Mouse (Mus musculus) CH12.LX (cell line): ENCODE data around the gene BC030870. TPM values are rescaled to one million over a fixed set of nuclear protein-coding genes. Genes with fewer than 3 reads are reported as not detected.

Experiments
- DNase-seq: peaks from one replicate; pipeline ENCODE4 v3.0.0-alpha.2; 2013; ENCODE audit errors: extremely low read depth
- H3K27ac ChIP-seq: 2 replicates; pipeline ENCODE4 v1.5.1; 2012; ENCODE audit warnings: low read depth, mild to moderate bottlenecking, control low read depth, moderate library complexity; ENCODE audit not compliant: insufficient read depth
- H3K27me3 ChIP-seq: replicated peaks from 2 replicates; pipeline ENCODE3; 2012; ENCODE audit warnings: inconsistent platforms
- H3K36me3 ChIP-seq, 2 experiments: replicated peaks in 1 of 2; 2 replicates each; pipeline versions ENCODE3 to v1.6.1; 2012; ENCODE audit warnings: inconsistent platforms in 1 of 2, low read length in 1 of 2, mild to moderate bottlenecking in 1 of 2, mixed read lengths in 1 of 2, moderate library complexity in 1 of 2; ENCODE audit not compliant: control insufficient read depth in 1 of 2, insufficient read depth in 1 of 2
- H3K4me1 ChIP-seq, 2 experiments: 2 replicates each; pipeline ENCODE4 v1.6.1; 2012; ENCODE audit warnings: inconsistent platforms in 1 of 2, moderate library complexity in 1 of 2; ENCODE audit not compliant: insufficient read depth in 2 of 2, control insufficient read depth in 1 of 2
- H3K4me2 ChIP-seq: 2 replicates; pipeline ENCODE4 v1.6.1; 2012; ENCODE audit warnings: low read depth, mild to moderate bottlenecking, control low read depth; ENCODE audit not compliant: poor library complexity, insufficient read depth, severe bottlenecking
- H3K4me3 ChIP-seq, 3 experiments: fragments of 150-350 bp in 1 of 3; sonication (generic) in 1 of 3; replicated peaks in 1 of 3; 2 replicates each; pipeline versions ENCODE3 to v1.5.1; 2011 to 2012; ENCODE audit warnings: low read depth in 2 of 3, low read length in 2 of 3, mild to moderate bottlenecking in 2 of 3, moderate library complexity in 2 of 3, control low read depth in 1 of 3, improper control_type of control experiment in 1 of 3, inconsistent platforms in 1 of 3, mixed read lengths in 1 of 3; ENCODE audit not compliant: poor library complexity in 1 of 3
- H3K79me2 ChIP-seq: replicated peaks from 2 replicates; pipeline ENCODE4 v1.6.1; 2012; ENCODE audit warnings: mild to moderate bottlenecking, moderate library complexity; ENCODE audit not compliant: control insufficient read depth, poor library complexity, insufficient read depth, severe bottlenecking; ENCODE audit errors: extremely low read depth
- H3K9ac ChIP-seq: 2 replicates; pipeline ENCODE4 v1.6.1; 2012; ENCODE audit warnings: low read depth, mild to moderate bottlenecking, control low read depth, moderate library complexity; ENCODE audit not compliant: insufficient read depth
- H3K9me3 ChIP-seq: replicated peaks from 2 replicates; pipeline ENCODE3; 2012; ENCODE audit warnings: low read length, inconsistent platforms, mixed read lengths
- BHLHE40 ChIP-seq: IDR thresholded peaks from 2 replicates; pipeline ENCODE4 v1.6.1; 2011; ENCODE audit warnings: mild to moderate bottlenecking, low read depth, low read length, improper control_type of control experiment
- CHD2 ChIP-seq: IDR thresholded peaks from 2 replicates; pipeline ENCODE4 v1.6.1; 2011; ENCODE audit warnings: low read length, improper control_type of control experiment
- CTCF ChIP-seq, 2 experiments: IDR thresholded peaks in 1 of 2; conservative IDR thresholded peaks in 1 of 2; 2 replicates each; pipeline ENCODE4 v1.5.1; 2011 to 2012; ENCODE audit warnings: low read depth in 2 of 2, low read length in 2 of 2, improper control_type of control experiment in 1 of 2, inconsistent platforms in 1 of 2, mild to moderate bottlenecking in 1 of 2, moderate library complexity in 1 of 2
- EP300 ChIP-seq: IDR thresholded peaks from 2 replicates; pipeline ENCODE4 v1.6.1; 2011; ENCODE audit warnings: low read length, improper control_type of control experiment
- ETS1 ChIP-seq: conservative IDR thresholded peaks from 2 replicates; pipeline ENCODE4 v1.6.1; 2012; ENCODE audit warnings: low read depth, mild to moderate bottlenecking, inconsistent platforms, low read length, improper control_type of control experiment, moderate library complexity
- GABPA ChIP-seq: IDR thresholded peaks from 2 replicates; pipeline ENCODE4 v1.6.1; 2012; ENCODE audit warnings: low read depth, low read length, improper control_type of control experiment, inconsistent platforms; ENCODE audit not compliant: insufficient replicate concordance
- JUND ChIP-seq: conservative IDR thresholded peaks from 2 replicates; pipeline ENCODE4 v1.6.1; 2011; ENCODE audit warnings: low read depth, low read length, improper control_type of control experiment
- MAFK ChIP-seq: IDR thresholded peaks from 2 replicates; pipeline ENCODE4 v1.6.1; 2011; ENCODE audit warnings: low read length, improper control_type of control experiment; ENCODE audit not compliant: insufficient replicate concordance
- MEF2A ChIP-seq: IDR thresholded peaks from 2 replicates; pipeline ENCODE4 v1.6.1; 2014; ENCODE audit warnings: low read depth, mild to moderate bottlenecking, inconsistent platforms, low read length, improper control_type of control experiment, borderline replicate concordance
- NELFE ChIP-seq: IDR thresholded peaks from 2 replicates; pipeline ENCODE4 v1.6.1; 2011; ENCODE audit warnings: low read depth, low read length, improper control_type of control experiment
- POLR2A ChIP-seq: IDR thresholded peaks from 2 replicates; pipeline ENCODE4 v1.6.1; 2011; ENCODE audit warnings: low read depth, mild to moderate bottlenecking, improper control_type of control experiment, low read length
- RAD21 ChIP-seq: IDR thresholded peaks from 2 replicates; pipeline ENCODE4 v1.6.1; 2011; ENCODE audit warnings: low read depth, mild to moderate bottlenecking, low read length, improper control_type of control experiment, moderate library complexity
- RCOR1 ChIP-seq: conservative IDR thresholded peaks from 2 replicates; pipeline ENCODE4 v1.6.1; 2012; ENCODE audit warnings: low read depth, mild to moderate bottlenecking, inconsistent platforms, low read length, improper control_type of control experiment
- SMC3 ChIP-seq: IDR thresholded peaks from 2 replicates; pipeline ENCODE4 v1.6.1; 2011; ENCODE audit warnings: low read depth, low read length, improper control_type of control experiment
- USF1 ChIP-seq: IDR thresholded peaks from 2 replicates; pipeline ENCODE4 v1.6.1; 2014; ENCODE audit warnings: low read depth, mild to moderate bottlenecking, inconsistent platforms, low read length, improper control_type of control experiment
- ZC3H11A ChIP-seq: IDR thresholded peaks from 2 replicates; pipeline ENCODE4 v1.6.1; 2012; ENCODE audit warnings: low read depth, mild to moderate bottlenecking, inconsistent platforms, low read length, improper control_type of control experiment
- ZKSCAN1 ChIP-seq: IDR thresholded peaks from 2 replicates; pipeline ENCODE4 v1.6.1; 2012; ENCODE audit warnings: low read depth, inconsistent platforms, low read length, improper control_type of control experiment, borderline replicate concordance
- ZNF384 ChIP-seq: IDR thresholded peaks from 2 replicates; pipeline ENCODE4 v1.6.1; 2012; ENCODE audit warnings: low read depth, low read length, improper control_type of control experiment, inconsistent platforms
- dilution Hi-C: fragments of 300-500 bp; cut with MboI; formaldehyde crosslinking; loops from 2 replicates; pipeline ENCODE4 v1.14.3; 2020; ENCODE audit warnings: low sequenced_read_pairs; ENCODE audit not compliant: extremely low pct_unique_long_range_greater_than_20kb, extremely low pct_ligation_motif_present
- in situ Hi-C: fragments of 300-500 bp; cut with MboI; formaldehyde crosslinking; loops from 3 replicates; pipeline ENCODE4 v1.14.3; 2019; ENCODE audit warnings: low sequenced_read_pairs, low pct_ligation_motif_present, low pct_unique_long_range_greater_than_20kb, mixed read lengths
- polyA plus RNA-seq: library from polyadenylated mRNA; unstranded; fragments of >175 nt; gene quantifications from 2 replicates; pipeline ENCODE4 v1.2.1, GENCODE M21; 2012; ENCODE audit warnings: low read depth; ENCODE audit not compliant: insufficient read length
- total RNA-seq, 2 experiments: library from RNA; depleted of rRNA; stranded (reverse); fragments of 300-350 nt in 1 of 2; fragments of >200 nt in 1 of 2; gene quantifications; 2 replicates each; pipeline ENCODE4 v1.2.3; 2012 to 2014

BC030870 gene
- total and polyA plus RNA-seq, 3 experiments = not detected

- Histone ChIP-seq H3K36me3 (no peaks in the 10 kb centered on the region), H3K27ac (no peak overlapping the region), H3K4me1 (no peaks in the 10 kb centered on the region), H3K79me2 (no peaks in the 10 kb centered on the region), H3K9ac (no peak overlapping the region), H3K4me2 (no peak overlapping the region), H3K27me3 (no peaks in the 10 kb centered on the region), H3K9me3 (no peaks in the 10 kb centered on the region), H3K4me3 (no peak overlapping the region)
- DNase-seq = no peak
- TF ChIP-seq POLR2A (no peak), USF1 (no peak), RCOR1 (no peak), ZNF384 (no peak), ETS1 (no peak), NELFE (no peak), JUND (no peak)
- dilution Hi-C loops (no loop called here), in situ Hi-C loops (loop anchor here (25.0 kb wide), 1 partner anchor 1279 kb away; no protein-coding TSS in a partner anchor)
Measured at GRCm38 (mm10) chr8:65157901-65158300, 28.5 kb upstream of the BC030870 start.

GRCm38 (mm10) chr8:65138830-65139466 is 9.6 kb upstream of the BC030870 start:
- DNase-seq = peak; percentile 23
- TF ChIP-seq JUND = peak; percentile 81
- TF ChIP-seq ZKSCAN1 = no peak
- peak in 1 of 2 experiments; percentile 66; a peak in 2 of 4 replicates for TF ChIP-seq CTCF (conservative IDR thresholded peaks at IDR 0.05 in 1 of 2, IDR thresholded peaks at IDR 0.05 in 1 of 2; ENCODE audit: low read depth in 2 of 2, low read length in 2 of 2)
- TF ChIP-seq BHLHE40 = no peak
- TF ChIP-seq CHD2 = no peak
- peak; percentile 42 for TF ChIP-seq SMC3
- TF ChIP-seq RAD21 = peak; percentile 67
- Histone ChIP-seq H3K36me3 (no peaks in the 10 kb centered on the region), H3K4me1 (peaks cover 0 to 4% of the 10 kb centered on the region in 2 experiments; a peak in 2 of 4 replicates), H3K9ac (no peak overlapping the region), H3K27me3 (no peaks in the 10 kb centered on the region), H3K27ac (no peak overlapping the region), H3K4me3 (no peak overlapping the region), H3K4me2 (0 out of 2 replicates have a peak overlapping the region, but pooled peaks have one; percentile 36), H3K79me2 (no peaks in the 10 kb centered on the region), H3K9me3 (no peaks in the 10 kb centered on the region)
- in situ Hi-C loops = no loop called here
- dilution Hi-C loops = no loop called here

- H3K4me1 ChIP-seq = no peaks in the 10 kb centered on the region
- no peaks in the 10 kb centered on the region for H3K27me3 ChIP-seq
- no peak overlapping the region for H3K27ac ChIP-seq
- H3K4me3 ChIP-seq = no peak overlapping the region
- in situ Hi-C loops (no loop called here), dilution Hi-C loops (no loop called here)
- no peak for DNase-seq
- no peaks in the 10 kb centered on the region for H3K79me2 ChIP-seq
- TF ChIP-seq POLR2A (no peak), EP300 (no peak), ZC3H11A (no peak), ZKSCAN1 (no peak), SMC3 (no peak), GABPA (no peak), MAFK (no peak), MEF2A (no peak)
- no peak overlapping the region for H3K9ac ChIP-seq
- H3K9me3 ChIP-seq = no peaks in the 10 kb centered on the region
- no peak overlapping the region for H3K4me2 ChIP-seq
- H3K36me3 ChIP-seq = no peaks in the 10 kb centered on the region
Measured at GRCm38 (mm10) chr8:65126454-65126853, 2.9 kb downstream of the BC030870 start.
